Mouse (Mus musculus) MEL (cell line): ENCODE measurements around the gene Gm28035. TPM values are rescaled to one million over a fixed set of nuclear protein-coding genes. Genes with fewer than 3 reads are reported as not detected.

Source experiments
- DNase-seq: peaks from one replicate; pipeline ENCODE4 v3.0.0; 2011; ENCODE audit warnings: low read depth, low spot score
- H3K27ac ChIP-seq: 2 replicates; pipeline ENCODE4 v1.5.1; 2012; ENCODE audit warnings: low read depth, mild to moderate bottlenecking, control low read depth, low read length, moderate library complexity; ENCODE audit not compliant: control insufficient read depth
- H3K27me3 ChIP-seq, 2 experiments: fragments of 150-350 bp in 1 of 2; sonication (generic) in 1 of 2; 2 replicates each; pipeline ENCODE4 v1.6.1; 2012; ENCODE audit warnings: low read length in 2 of 2, mild to moderate bottlenecking in 2 of 2, improper control_type of control experiment in 1 of 2, moderate library complexity in 1 of 2; ENCODE audit not compliant: insufficient read depth in 2 of 2, control insufficient read depth in 1 of 2
- H3K36me3 ChIP-seq, 2 experiments: 2 replicates each; pipeline ENCODE4 v1.6.1; 2012 to 2014; ENCODE audit warnings: low read length in 2 of 2, improper control_type of control experiment in 1 of 2, inconsistent platforms in 1 of 2, mild to moderate bottlenecking in 1 of 2; ENCODE audit not compliant: insufficient read depth in 2 of 2, control insufficient read depth in 1 of 2
- H3K4me1 ChIP-seq, 2 experiments: fragments of 150-350 bp in 1 of 2; sonication (generic) in 1 of 2; 2 replicates each; pipeline ENCODE4 v1.6.1; 2012; ENCODE audit warnings: low read length in 2 of 2, improper control_type of control experiment in 1 of 2, mild to moderate bottlenecking in 1 of 2; ENCODE audit not compliant: insufficient read depth in 2 of 2, control insufficient read depth in 1 of 2
- H3K4me3 ChIP-seq, 2 experiments: fragments of 150-350 bp in 1 of 2; sonication (generic) in 1 of 2; 2 replicates each; pipeline ENCODE4 v1.5.1; 2012; ENCODE audit warnings: low read depth in 2 of 2, low read length in 2 of 2, mild to moderate bottlenecking in 2 of 2, moderate library complexity in 2 of 2, control low read depth in 1 of 2, improper control_type of control experiment in 1 of 2; ENCODE audit not compliant: control insufficient read depth in 1 of 2, insufficient read depth in 1 of 2
- H3K79me2 ChIP-seq: 2 replicates; pipeline ENCODE4 v1.6.1; 2012; ENCODE audit warnings: mild to moderate bottlenecking, low read length, moderate library complexity; ENCODE audit not compliant: control insufficient read depth, poor library complexity, insufficient read depth
- H3K9ac ChIP-seq: 2 replicates; pipeline ENCODE4 v1.6.1; 2012; ENCODE audit warnings: low read depth, mild to moderate bottlenecking, control low read depth, low read length, moderate library complexity; ENCODE audit not compliant: control insufficient read depth, poor library complexity, severe bottlenecking
- H3K9me3 ChIP-seq: fragments of 150-350 bp; sonication (generic); replicated peaks from 2 replicates; pipeline ENCODE4 v1.6.1; 2012; ENCODE audit warnings: mild to moderate bottlenecking, low read length, improper control_type of control experiment, moderate library complexity; ENCODE audit not compliant: insufficient read depth
- BHLHE40 ChIP-seq: IDR thresholded peaks from 2 replicates; pipeline ENCODE4 v1.6.1; 2012; ENCODE audit warnings: low read depth, mild to moderate bottlenecking, inconsistent platforms, low read length, improper control_type of control experiment, borderline replicate concordance
- ELF1 ChIP-seq: IDR thresholded peaks from 2 replicates; pipeline ENCODE4 v1.6.1; 2014; ENCODE audit warnings: low read depth, mild to moderate bottlenecking, inconsistent platforms, low read length, improper control_type of control experiment, moderate library complexity
- EP300 ChIP-seq, 2 experiments: IDR thresholded peaks; 2 replicates each; pipeline ENCODE4 v1.6.1; 2011; ENCODE audit warnings: improper control_type of control experiment in 2 of 2, low read length in 2 of 2, low read depth in 1 of 2, mild to moderate bottlenecking in 1 of 2
- GATA1 ChIP-seq: IDR thresholded peaks from 2 replicates; pipeline ENCODE4 v1.6.1; 2011; ENCODE audit warnings: low read depth, low read length, improper control_type of control experiment
- HCFC1 ChIP-seq: IDR thresholded peaks from 2 replicates; pipeline ENCODE4 v1.6.1; 2012; ENCODE audit warnings: low read depth, mild to moderate bottlenecking, inconsistent platforms, low read length, improper control_type of control experiment, moderate library complexity
- JUND ChIP-seq: IDR thresholded peaks from 2 replicates; pipeline ENCODE4 v1.6.1; 2011; ENCODE audit warnings: low read depth, mild to moderate bottlenecking, improper control_type of control experiment, low read length
- MAX ChIP-seq: IDR thresholded peaks from 2 replicates; pipeline ENCODE4 v1.6.1; 2011; ENCODE audit warnings: low read length, improper control_type of control experiment
- MAZ ChIP-seq: IDR thresholded peaks from 2 replicates; pipeline ENCODE4 v1.6.1; 2012; ENCODE audit warnings: low read depth, mild to moderate bottlenecking, inconsistent platforms, low read length, improper control_type of control experiment
- MXI1 ChIP-seq: IDR thresholded peaks from 2 replicates; pipeline ENCODE4 v1.6.1; 2011; ENCODE audit warnings: mild to moderate bottlenecking, low read depth, low read length, improper control_type of control experiment
- MYC ChIP-seq: IDR thresholded peaks from 2 replicates; pipeline ENCODE4 v1.6.1; 2011; ENCODE audit warnings: low read depth, mild to moderate bottlenecking, low read length, improper control_type of control experiment, moderate library complexity
- NRF1 ChIP-seq: IDR thresholded peaks from 2 replicates; pipeline ENCODE4 v1.6.1; 2014; ENCODE audit warnings: low read depth, mild to moderate bottlenecking, inconsistent platforms, low read length, improper control_type of control experiment, moderate library complexity; ENCODE audit not compliant: poor library complexity, insufficient read depth, severe bottlenecking
- POLR2A ChIP-seq, 2 experiments: IDR thresholded peaks; 2 replicates each; pipeline ENCODE4 v1.6.1; 2011 to 2012; ENCODE audit warnings: low read length in 2 of 2, mild to moderate bottlenecking in 2 of 2, control low read depth in 1 of 2, improper control_type of control experiment in 1 of 2, low read depth in 1 of 2, moderate library complexity in 1 of 2; ENCODE audit not compliant: control insufficient read depth in 1 of 2, insufficient read depth in 1 of 2, poor library complexity in 1 of 2
- RCOR1 ChIP-seq: IDR thresholded peaks from 2 replicates; pipeline ENCODE4 v1.6.1; 2012; ENCODE audit warnings: low read depth, mild to moderate bottlenecking, inconsistent platforms, low read length, improper control_type of control experiment
- TAL1 ChIP-seq: IDR thresholded peaks from 2 replicates; pipeline ENCODE4 v1.6.1; 2012; ENCODE audit warnings: mild to moderate bottlenecking, inconsistent platforms, low read length, moderate library complexity, mixed read lengths
- TBP ChIP-seq: IDR thresholded peaks from 2 replicates; pipeline ENCODE4 v1.8.0; 2011; ENCODE audit warnings: low read depth, low read length, improper control_type of control experiment
- TCF12 ChIP-seq: IDR thresholded peaks from 2 replicates; pipeline ENCODE4 v1.6.1; 2014; ENCODE audit warnings: low read depth, mild to moderate bottlenecking, inconsistent platforms, low read length, improper control_type of control experiment, moderate library complexity
- USF2 ChIP-seq, 2 experiments: IDR thresholded peaks; 2 replicates each; pipeline ENCODE4 v1.6.1; 2011 to 2012; ENCODE audit warnings: improper control_type of control experiment in 2 of 2, low read length in 2 of 2, borderline replicate concordance in 1 of 2, inconsistent platforms in 1 of 2, low read depth in 1 of 2, mild to moderate bottlenecking in 1 of 2; ENCODE audit not compliant: insufficient read depth in 1 of 2
- ZC3H11A ChIP-seq: IDR thresholded peaks from 2 replicates; pipeline ENCODE4 v1.6.1; 2012; ENCODE audit warnings: low read depth, mild to moderate bottlenecking, inconsistent platforms, low read length, improper control_type of control experiment
- ZKSCAN1 ChIP-seq: IDR thresholded peaks from 2 replicates; pipeline ENCODE4 v1.6.1; 2012; ENCODE audit warnings: low read depth, mild to moderate bottlenecking, inconsistent platforms, low read length, improper control_type of control experiment, moderate library complexity
- ZNF384 ChIP-seq: IDR thresholded peaks from 2 replicates; pipeline ENCODE4 v1.6.1; 2012; ENCODE audit warnings: low read depth, mild to moderate bottlenecking, inconsistent platforms, low read length, improper control_type of control experiment
- polyA plus RNA-seq, 2 experiments: library from polyadenylated mRNA; stranded (reverse) in 1 of 2; unstranded in 1 of 2; fragments of >175 nt in 1 of 2; fragments of >200 nt in 1 of 2; gene quantifications; 2 replicates each; pipeline versions ENCODE4 v1.2.1 to v1.2.4; 2012; ENCODE audit warnings: low replicate concordance in 2 of 2, low read depth in 1 of 2; ENCODE audit not compliant: insufficient read length in 2 of 2, insufficient read depth in 1 of 2, missing spikeins in 1 of 2
- total RNA-seq: library from RNA; depleted of rRNA; stranded (reverse); fragments of 300-350 nt; gene quantifications from 2 replicates; pipeline ENCODE4 v1.2.3, GENCODE M21; 2012

The Gm28035 gene
- total and polyA plus RNA-seq, 3 experiments, result 0.26 TPM; not detected in 2

- no peak for DNase-seq
- TF ChIP-seq TCF12 (no peak), ZNF384 (no peak), MAX (no peak), ELF1 (no peak), JUND (no peak), EP300 (IDR thresholded peaks at IDR 0.05; ENCODE audit: low read depth in 1 of 2, low read length in 2 of 2) (no peak)
- TF ChIP-seq, all 39 proteins: peak for 0
- Histone ChIP-seq H3K27me3 (no peaks in the 10 kb centered on the region), H3K79me2 (peaks cover 1% of the 10 kb centered on the region; the same call in 1 of the 2 replicates), H3K36me3 (peaks cover 0 to 52% of the 10 kb centered on the region in 2 experiments; a peak in 2 of 4 replicates), H3K4me3 (no peak overlapping the region), H3K27ac (no peak overlapping the region), H3K4me1 (no peaks in the 10 kb centered on the region), H3K9ac (no peak overlapping the region), H3K9me3 (no peaks in the 10 kb centered on the region)
Observed at GRCm38 (mm10) chr2:30299966-30300365, 59.6 kb downstream of the Gm28035 start.

GRCm38 (mm10) chr2:30306087-30306486 lies 65.7 kb downstream of the Gm28035 start:
- TF ChIP-seq POLR2A (IDR thresholded peaks at IDR 0.05; ENCODE audit: control insufficient read depth in 1 of 2, insufficient read depth in 1 of 2, low read depth in 1 of 2, low read length in 2 of 2, poor library complexity in 1 of 2) (no peak), BHLHE40 (no peak), GATA1 (no peak), MXI1 (no peak), RCOR1 (no peak), TCF12 (no peak), HCFC1 (no peak), MAZ (no peak), TAL1 (no peak), ZKSCAN1 (no peak), ZC3H11A (no peak), USF2 (IDR thresholded peaks at IDR 0.05; ENCODE audit: borderline replicate concordance in 1 of 2, insufficient read depth in 1 of 2, low read depth in 1 of 2, low read length in 2 of 2) (no peak), NRF1 (no peak), MYC (no peak), TBP (no peak)
- H3K4me1 ChIP-seq, result no peaks in the 10 kb centered on the region

More at GRCm38 (mm10) chr2:30306087-30306486, 65.7 kb downstream of the Gm28035 start:
- Histone ChIP-seq H3K36me3 (peaks cover 0 to 46% of the 10 kb centered on the region in 2 experiments; a peak in 2 of 4 replicates), H3K27ac (no peak overlapping the region), H3K27me3 (no peaks in the 10 kb centered on the region), H3K9me3 (no peaks in the 10 kb centered on the region), H3K9ac (no peak overlapping the region), H3K79me2 (no peaks in the 10 kb centered on the region), H3K4me3 (no peak overlapping the region)
- DNase-seq, result no peak
